Mouse (Mus musculus) layer of hippocampus, adult 9-10 months (tissue): ENCODE data around the gene Clpx.
"Not testable (repeated sequence)": the region's sequence is repeated elsewhere in the genome, so short reads cannot be mapped to it uniquely, and the experiment has no call there.

ENCODE experiments used
- DNase-seq: peaks from one replicate; pipeline ENCODE4 v3.0.0; 2022; ENCODE audit warnings: low spot score

The Clpx gene

GRCm38 (mm10) chr9:65293973-65294715 lies at the start of gene Clpx:
Gene Clpx (plus strand): TSS chr9:65294260.
- DNase-seq, result peak; percentile 90

- DNase-seq, result no peak
These were observed 46.3 kb upstream of the Clpx start for GRCm38 (mm10) chr9:65247502-65248376.

DNA sequence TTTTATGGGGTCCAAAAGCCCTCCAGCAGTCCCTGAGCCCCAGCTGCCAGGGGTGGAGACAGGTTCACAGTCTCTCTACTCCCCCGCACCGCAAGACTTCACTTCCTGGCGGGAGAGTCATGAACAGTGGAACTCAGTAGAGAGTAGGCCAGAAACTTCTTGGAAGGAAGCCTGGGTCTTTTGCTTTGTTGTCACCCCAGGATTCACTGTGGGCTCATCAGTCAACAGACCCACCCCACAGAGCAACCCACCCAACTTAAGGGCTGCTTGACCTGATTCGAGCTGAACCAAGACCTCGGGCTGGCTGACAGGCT lies 45.7 kb upstream of the Clpx start:
- DNase-seq, result no peak

- no peak for DNase-seq
These were observed 42.0 kb upstream of the Clpx start for GRCm38 (mm10) chr9:65252026-65252425.

DNA sequence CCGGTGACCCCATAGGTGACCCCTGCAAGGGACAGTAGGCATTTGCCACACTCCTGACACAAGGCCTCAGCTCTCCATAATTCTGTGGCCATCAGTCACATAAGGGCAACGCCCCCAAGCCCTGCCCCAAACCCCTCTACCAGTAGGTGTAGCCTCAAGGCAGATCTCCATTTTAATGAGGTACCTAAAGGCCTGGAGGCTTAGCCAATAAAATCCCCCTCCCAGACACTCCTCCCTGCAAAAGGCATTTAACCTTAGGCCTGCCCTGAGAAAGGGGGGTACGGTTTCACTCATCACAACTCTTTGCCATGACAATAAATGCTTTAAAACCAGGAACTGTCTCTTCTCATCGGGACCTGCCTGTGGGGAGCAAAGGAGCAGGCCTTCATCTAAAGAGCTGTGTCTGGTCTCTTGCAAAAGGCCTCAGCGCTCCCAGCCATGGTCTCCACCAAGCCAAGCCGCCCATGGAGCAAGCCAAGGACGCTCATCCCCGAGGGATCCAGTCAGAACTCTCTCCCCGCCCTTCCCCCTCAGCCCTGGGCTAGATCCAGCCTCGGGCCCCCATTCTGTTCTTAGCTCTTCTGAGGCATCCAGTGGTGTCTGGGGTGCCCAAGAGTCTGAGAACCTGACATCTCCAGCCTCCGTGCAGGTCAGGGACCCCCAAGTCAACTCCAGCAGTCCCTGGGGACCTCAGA lies 38.0 kb upstream of the Clpx start:
- no peak for DNase-seq

- DNase-seq, result no peak
These were observed 36.7 kb upstream of the Clpx start for GRCm38 (mm10) chr9:65257218-65257910.

DNA sequence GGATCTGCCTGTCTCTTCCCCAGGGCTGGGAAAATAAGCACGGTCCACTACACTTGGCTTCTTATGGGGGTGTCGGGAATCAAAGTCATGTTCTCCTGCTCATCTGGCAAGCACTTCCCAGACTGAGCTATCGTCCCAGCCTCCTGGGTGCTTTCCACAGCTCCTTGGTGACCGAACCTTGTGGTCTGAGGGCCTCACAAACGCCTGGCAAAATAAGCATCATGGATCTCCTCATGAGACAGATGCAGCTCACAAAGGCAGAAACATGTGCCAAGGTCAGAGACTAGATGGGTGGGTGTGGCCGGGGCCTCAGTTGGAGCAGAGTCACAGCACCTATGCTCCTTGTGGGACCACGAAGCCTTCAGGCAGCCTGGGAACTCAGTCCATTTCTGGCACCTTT lies 34.7 kb upstream of the Clpx start:
- no peak for DNase-seq

GRCm38 (mm10) chr9:65261591-65262230 lies 32.3 kb upstream of the Clpx start:
- no peak for DNase-seq

DNA sequence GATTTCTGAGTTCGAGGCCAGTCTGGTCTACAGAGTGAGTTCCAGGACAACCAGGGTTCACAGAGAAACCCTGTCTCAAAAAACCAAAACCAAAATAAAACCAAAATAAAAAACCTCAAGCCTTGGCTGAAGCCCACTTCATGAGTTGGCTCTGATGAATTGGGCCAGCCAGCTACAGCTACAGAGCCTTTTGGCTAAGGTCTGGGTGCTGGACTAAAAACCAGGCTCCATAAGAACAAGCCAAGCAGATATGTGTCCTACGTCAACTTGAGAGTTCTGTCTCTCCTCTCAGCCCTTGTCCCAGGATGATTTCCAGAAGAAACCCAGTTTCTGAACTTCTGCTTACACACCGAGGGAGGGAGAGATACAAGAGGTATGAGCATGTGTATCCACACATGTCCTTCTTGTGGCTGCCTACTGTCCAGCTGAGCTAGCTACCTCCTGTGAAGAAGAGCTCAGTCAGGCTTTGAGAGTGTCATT lies 31.4 kb upstream of the Clpx start:
- no peak for DNase-seq

- DNase-seq, result no peak
These were observed 29.1 kb upstream of the Clpx start, which contains the start of gene Cilp for GRCm38 (mm10) chr9:65264959-65265358. Gene Cilp (plus strand): TSS chr9:65265180.

DNA sequence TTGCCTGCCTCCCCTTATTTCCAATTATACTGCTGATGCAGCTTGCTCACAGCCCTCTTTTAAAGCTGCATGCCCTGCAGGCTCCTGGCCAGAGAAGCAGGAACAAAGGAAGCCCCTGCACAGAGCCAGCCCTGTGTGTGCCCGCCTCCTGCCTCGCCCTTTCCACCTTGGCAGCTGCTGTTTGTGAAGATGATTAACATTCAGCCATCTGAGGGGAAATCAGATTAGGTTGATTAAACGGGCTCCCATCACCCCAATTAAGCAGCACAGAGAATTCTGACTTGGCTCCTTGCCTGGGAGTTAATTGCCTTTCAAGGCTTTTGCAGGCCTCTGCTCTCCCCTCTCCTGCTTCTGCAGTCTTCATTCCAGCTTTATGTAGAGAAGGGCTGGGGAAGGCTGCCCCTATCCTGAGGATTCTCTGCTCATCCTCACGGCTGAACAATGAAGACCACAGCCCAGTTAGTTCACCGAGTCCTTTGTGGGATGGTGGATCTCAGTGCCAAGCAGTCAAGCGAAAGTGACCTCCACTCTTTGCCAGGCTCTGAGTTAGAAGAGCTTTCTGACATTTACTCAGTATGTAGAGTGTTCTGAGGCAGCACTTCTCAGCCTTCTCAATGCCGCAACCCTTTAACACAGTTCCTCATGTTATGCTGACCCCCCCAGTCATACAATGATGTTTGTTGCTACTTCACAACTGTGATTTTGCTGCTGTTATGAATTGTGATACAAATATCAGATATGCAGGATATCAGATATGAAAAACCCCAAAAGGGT lies 26.1 kb upstream of the Clpx start:
- DNase-seq, result peak; percentile 33

DNA sequence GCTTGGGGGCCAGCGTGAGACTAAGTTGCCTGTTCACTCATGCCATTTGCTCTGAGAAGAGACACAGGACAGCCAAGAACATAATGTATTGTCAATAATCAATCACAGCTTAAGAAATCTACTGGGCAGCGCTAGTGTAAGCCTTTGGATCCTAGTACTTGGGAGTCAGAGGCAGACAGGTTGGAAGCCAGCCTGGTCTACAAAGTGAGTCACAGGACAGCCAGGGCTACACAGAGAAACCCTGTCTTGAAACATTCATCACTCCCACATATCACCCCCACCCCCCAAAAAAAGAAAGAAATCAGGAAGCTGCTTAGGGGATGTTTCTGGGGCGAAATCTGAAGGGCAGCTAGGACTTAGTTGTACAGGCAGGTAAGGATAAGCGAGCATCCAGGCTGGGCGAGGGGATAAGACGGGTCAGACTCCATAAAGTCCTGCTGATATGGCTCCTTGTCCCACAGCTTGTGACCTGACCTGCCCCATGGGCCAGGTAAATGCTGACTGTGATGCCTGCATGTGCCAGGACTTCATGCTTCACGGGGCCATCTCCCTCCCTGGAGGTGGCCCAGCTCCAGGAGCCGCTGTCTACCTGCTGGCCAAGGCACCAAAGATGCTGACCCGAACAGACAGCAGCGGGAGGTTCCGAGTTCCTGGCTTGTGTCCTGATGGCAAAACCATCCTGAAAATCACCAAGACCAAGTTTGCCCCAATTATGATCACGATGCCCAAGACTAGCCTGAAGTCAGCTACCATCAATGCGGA lies 20.8 kb upstream of the Clpx start:
- DNase-seq, result no peak

DNA sequence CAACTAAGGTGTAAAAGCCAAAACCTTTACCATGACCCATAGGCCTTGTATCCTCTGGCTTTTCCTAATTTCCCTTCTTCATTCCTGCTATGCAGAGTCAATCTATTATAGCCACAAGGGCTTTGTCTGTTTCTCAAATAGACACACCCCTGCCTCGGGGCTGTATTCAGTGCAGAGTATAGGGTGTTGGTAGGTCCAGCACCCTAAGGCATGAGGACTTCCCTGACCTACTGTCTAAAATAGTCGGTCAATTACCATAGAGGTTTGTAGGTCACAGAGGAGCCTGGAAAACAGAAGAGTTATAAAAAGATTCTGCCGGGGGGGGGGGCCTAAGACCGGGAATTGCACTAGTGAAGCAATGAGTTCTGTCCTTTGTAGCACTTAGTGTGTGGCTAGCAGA lies 20.2 kb upstream of the Clpx start:
- DNase-seq, result no peak

GRCm38 (mm10) chr9:65274851-65275250 lies 19.2 kb upstream of the Clpx start:
- not testable (repeated sequence) for DNase-seq

GRCm38 (mm10) chr9:65275810-65276530 lies 18.1 kb upstream of the Clpx start:
- no peak for DNase-seq

DNA sequence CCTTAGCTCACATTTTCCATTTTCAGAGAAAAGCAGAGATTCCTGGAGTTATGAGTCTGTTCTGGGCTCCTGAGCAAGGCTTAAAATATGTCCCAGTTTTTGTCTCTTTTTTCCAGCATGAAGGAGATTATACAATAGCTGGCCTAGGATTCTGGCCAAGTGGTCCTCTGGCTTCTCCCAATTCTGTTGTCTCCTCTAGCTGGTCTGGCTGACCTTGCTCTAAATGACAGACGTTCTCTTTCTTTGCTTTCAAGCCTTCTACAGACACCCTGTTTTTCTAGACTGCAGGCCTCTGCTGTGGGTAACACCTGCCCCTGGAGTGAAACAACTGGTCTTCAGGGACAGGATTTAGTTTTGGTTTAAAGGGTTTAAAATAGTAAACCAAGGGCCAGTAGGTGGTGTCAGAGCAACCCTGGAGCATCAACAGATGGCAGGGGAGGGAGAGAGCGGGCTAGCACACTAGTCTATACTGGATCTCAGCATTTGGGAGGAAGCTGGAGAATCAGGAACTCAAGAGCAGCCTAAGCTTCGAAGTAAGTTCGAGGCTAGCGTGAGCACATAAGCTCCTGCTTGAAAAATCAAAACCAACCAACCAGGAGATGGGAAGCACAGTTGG lies 12.4 kb upstream of the Clpx start:
- no peak for DNase-seq

DNA sequence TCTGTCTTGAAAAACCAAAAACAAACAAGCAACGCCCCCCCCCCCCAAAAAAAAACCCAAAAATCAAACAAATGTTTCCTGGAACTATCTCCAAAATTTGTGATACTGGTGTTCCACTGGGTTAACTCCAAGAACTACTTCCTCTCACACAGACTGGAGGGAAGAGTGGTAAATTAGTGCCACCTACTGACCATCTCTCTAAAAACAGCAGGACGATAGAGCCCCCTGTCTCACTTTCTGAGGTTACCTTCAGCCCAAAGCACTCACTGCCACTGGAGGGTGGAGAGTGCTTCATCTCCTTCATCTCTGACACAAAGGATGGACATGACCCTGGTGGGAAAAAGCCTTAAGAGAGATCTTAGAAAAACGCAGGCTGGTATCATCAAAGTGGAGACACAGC lies 10.8 kb upstream of the Clpx start:
- DNase-seq, result peak; percentile 42

GRCm38 (mm10) chr9:65288252-65288651 lies 5.8 kb upstream of the Clpx start:
- DNase-seq, result not testable (repeated sequence)

GRCm38 (mm10) chr9:65289988-65290387 lies 4.1 kb upstream of the Clpx start:
- DNase-seq, result no peak
